Mouse (Mus musculus): ENCODE results near the gene Areg.
A peak's percentile ranks its signal among the peaks of the same experiment; 100 is the strongest.

Gene Areg

GRCm38 (mm10) chr5:91139446-91139873 is at the start of gene Areg:
Gene Areg, plus strand, starts transcription at chr5:91139599.
- DNase-seq (ENCODE audit: low read depth) = no peak

GRCm38 (mm10) chr5:91090301-91090700 is 49.1 kb upstream of the Areg start:
- no peak for DNase-seq (ENCODE audit: low read depth)

DNA sequence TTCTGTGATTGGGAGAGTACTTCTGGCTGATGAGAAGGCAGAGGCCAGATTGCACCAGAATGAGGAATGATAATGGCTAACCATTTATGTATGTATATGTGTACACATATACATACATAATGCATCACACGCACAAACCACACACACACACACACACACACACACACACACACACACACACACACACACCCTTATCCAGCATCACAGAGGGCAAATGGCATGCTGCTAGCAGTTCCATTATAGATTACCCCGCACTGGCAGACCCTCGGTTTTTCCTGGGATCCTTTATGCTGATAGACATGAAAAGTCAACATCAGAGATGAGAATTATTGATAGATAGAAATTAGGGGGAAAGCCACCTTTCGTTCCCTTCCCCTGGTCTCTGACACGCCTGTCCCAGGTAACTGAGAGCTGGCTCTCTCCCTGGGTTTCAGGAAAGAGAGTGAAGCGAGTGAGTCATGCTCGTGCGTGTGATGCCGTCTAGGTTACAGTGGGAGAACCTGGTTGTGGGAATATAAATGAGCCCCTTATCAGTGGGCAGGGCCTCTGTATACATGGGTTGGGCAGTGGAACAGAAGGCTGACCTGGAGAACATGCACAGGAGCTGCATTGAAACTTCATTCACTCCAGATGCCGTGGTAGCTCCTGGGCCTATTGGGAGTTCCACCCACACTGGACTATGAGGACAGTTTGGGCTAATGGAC is 41.3 kb upstream of the Areg start:
- no peak for DNase-seq (ENCODE audit: low read depth)

DNA sequence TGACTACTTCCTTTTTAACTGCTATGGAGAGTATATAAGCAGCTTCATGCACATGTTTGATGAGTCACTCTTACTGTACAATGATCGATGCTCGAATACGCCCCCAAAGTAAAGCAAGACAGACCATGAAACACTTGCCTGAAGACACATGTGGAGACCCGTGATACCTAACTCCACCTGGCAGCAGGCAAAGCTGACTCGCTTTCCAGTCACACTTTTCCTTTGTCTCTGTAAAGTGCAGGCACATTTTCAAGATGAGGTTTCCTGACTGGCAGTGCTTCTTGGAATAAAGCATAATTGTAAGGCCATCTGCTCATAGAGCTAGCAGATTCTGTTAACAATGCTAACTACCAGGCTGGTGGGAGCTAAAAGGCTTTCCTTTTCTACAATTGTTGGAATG is 37.7 kb upstream of the Areg start:
- peak; percentile 63 for DNase-seq (ENCODE audit: low read depth)

DNA sequence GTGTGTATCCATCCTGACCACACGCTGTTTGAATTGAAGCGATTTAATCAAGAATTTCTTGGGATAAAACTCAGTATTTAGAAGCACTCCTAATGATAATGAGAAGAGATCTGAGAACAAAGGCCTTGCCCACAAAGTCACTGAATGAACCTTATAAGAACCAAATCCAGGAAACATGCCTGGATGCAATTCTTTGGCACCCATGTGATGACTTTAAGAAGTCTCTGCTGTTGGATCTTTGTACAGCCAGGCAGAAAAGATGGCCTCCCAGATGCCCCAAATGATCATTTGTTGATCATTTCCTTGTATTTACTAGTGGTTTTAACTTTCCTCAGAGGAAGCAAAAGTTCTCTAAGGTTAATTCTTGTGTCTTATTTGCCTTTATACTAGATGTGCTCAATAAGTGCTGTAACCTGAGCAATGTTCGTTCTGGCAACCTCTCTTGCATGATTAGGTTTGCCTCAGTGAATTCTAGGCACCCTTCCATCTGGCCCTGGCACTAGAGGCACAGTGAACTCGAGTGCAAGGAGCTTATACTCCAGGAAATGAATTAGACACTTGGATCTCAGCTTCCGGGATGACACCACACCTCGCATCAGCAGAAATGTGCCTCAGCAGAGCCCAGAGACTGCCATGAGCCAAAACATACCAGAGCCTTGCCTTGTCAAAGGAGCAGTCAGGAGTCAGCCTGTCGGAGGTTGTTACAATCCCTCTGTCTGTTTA is 35.3 kb upstream of the Areg start:
- peak; percentile 55 for DNase-seq (ENCODE audit: low read depth)

GRCm38 (mm10) chr5:91106248-91106647 is 33.2 kb upstream of the Areg start:
- DNase-seq (ENCODE audit: low read depth) = no peak

DNA sequence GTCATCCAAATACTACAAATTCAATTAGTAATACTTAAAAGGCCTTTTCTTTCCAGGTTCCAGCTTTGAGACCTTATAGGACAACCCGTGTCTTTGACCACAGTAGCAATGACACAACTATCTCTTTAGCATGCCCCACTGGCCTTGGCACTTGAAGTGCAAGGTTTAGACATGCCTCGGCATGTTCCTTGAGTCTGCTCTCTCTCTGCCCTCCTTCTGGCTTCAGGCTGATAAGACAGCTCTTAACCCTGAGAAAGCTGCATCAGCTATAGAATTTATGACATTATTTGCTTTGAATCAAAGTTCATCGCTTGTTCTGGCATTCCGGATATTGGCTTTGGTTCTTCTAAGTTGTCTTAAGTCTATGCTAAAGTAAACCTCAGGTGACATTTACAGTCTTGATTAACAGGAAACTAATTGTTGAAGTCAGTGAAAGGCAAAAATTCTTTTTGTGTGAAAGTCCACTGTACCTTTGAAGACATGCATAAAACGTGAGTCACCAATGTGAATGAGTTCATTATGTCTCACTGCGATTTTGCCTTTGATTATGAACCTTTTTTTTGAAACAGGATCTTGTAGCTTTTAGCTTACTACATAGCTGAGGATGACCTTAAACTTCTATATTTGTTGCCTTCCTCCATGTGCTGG is 29.3 kb upstream of the Areg start:
- peak; percentile 31 for DNase-seq (ENCODE audit: low read depth)

- peak; percentile 46 for DNase-seq (ENCODE audit: low read depth)
Observed at GRCm38 (mm10) chr5:91111019-91111418, 28.4 kb upstream of the Areg start.

- no peak for DNase-seq (ENCODE audit: low read depth)
Observed at GRCm38 (mm10) chr5:91113967-91114366, 25.4 kb upstream of the Areg start.

GRCm38 (mm10) chr5:91114574-91114973 is 24.8 kb upstream of the Areg start:
- peak; percentile 19 for DNase-seq (ENCODE audit: low read depth)

GRCm38 (mm10) chr5:91118618-91119017 is 20.8 kb upstream of the Areg start:
- DNase-seq (ENCODE audit: low read depth) = peak; percentile 25

DNA sequence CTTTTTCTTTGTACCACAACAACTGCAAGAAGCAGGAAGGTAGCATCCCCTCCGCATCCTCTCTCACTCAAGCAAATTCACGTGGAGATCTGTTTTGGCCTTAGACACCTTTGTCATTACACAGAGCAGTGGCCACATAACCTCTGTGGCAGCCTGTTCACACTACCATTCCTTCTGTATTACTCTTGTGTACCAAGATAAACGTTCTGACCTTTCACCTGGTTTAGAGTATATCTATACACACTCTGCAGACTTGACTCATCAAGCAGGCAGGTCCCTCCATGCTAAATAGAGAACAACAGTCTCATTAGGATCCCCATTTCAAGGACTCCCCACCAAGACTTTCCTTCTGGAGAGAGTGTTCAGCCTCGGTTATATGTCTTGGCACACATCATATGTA is 16.0 kb upstream of the Areg start:
- DNase-seq (ENCODE audit: low read depth) = no peak

- DNase-seq (ENCODE audit: low read depth) = no peak
Observed at GRCm38 (mm10) chr5:91124140-91124539, 15.3 kb upstream of the Areg start.

DNA sequence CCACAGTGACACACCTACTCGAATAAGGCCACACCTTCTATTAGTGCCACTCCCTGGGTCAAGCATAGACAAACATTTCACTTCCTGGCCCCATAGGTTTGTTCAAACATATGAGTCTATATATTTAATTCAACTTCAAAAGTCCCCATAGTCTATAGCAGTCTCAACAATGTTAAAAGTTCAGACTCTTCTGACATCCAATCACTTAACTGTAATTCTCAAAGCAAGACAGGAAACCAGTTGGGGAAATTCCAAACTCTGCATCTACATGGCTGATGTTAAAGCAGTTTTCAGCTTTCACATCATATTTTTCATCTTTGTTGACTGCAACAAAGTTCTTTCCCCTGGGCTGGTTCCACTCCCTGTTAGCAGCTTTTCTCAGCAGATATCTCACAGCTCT is 12.8 kb upstream of the Areg start:
- DNase-seq (ENCODE audit: low read depth) = no peak

DNA sequence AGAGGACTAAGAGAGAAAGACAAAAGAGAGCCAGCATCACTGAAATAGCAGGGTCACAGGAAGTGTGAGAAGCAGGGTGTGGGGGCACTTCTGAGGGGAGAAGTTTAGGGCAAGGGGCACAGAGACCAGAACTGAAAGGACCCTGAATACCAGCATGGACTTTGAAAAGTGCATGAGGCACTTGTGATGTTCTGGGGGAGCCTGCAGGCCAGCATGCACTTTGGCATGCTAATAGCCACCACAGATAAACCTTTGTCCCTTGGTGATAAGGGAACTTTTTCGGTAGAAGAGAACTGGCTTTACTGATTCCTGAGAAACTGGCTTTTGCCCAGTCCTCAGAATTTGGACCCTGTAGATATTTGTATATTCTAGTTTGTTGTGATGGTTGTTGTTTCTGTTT is 4.4 kb upstream of the Areg start:
- no peak for DNase-seq (ENCODE audit: low read depth)

DNA sequence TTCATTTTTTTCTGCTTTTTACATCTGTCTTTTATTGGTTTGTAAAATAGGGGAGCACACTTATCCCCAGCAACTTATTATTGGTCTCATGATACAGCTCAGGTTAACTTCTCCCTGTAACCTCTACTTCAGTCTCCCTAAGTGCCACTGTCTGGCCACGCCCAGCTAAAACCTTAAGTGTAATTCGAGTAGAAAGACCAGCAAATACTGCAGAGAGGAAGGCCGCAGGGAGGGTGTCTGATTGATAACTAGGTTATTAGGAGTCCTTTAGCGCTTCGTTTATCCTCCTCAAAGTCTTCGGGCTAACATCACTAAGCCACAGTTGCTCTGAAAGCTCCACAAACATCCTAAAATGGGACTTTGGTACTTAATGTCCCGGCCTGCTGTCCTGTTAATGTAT is 429 bp upstream of the Areg start:
- DNase-seq (ENCODE audit: low read depth) = no peak

- DNase-seq (ENCODE audit: low read depth) = peak; percentile 57
Observed at GRCm38 (mm10) chr5:91140896-91141448, 1.6 kb downstream of the Areg start.

GRCm38 (mm10) chr5:91144971-91145370 is 5.6 kb downstream of the Areg start:
- DNase-seq (ENCODE audit: low read depth) = peak; percentile 16

GRCm38 (mm10) chr5:91147001-91147400 is 7.6 kb downstream of the Areg start:
- no peak for DNase-seq (ENCODE audit: low read depth)

DNA sequence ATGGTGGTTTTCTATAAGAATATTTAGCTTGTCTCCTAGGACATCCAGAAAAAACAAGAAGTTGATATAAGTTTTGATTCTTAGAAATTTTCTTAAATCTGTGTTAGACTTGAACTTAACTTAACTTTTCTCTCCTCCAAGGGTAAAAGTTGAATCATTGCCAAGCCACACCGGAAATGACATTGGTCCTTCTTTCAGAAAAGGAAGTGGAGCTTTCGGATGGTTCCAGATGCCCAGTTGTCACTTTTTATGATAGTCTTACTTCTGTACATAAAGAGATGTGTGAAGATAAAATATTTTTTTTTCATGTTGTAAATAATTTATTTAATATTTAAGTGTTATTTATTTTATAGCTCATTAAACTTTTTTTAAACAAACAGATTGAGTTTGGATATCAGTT is 8.7 kb downstream of the Areg start:
- DNase-seq (ENCODE audit: low read depth) = no peak

DNA sequence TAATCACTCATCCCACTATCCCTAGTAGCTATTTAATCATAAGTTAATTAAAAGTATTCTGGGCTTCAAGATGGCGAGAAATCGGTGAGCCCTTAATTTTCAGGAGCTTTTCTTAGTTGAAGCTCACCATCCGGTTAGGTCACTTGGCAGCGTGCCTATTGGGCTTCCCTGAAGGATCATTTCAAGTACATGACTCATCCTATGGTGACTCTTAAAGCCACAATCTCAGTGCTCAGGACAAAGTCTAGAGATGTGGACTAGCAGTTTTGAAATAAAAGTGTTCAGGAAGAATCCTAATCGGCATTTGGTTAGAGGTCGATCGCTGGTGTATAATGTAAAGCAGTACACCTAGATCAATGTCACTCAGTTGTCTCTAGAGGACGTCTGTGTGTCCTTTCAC is 17.3 kb downstream of the Areg start:
- DNase-seq (ENCODE audit: low read depth) = peak; percentile 88

DNA sequence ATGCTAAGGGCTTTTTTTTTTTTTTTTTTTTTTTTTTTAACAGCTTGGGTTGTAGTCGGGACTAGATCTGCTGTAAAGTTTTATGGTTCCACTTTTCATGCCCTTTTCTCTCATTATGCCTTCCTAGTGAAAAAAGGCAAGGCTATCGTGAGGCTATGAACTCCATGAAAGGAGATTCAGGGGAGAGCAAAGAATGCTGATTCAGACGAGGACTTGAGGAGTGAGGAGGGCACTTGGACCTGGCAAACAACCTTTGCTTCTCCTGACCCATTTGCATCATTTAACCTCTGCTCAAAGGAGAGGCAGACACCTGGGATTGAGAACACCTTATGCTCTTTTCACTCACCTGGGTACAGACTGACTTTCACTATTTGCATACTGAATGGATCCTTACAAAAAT is 17.8 kb downstream of the Areg start:
- no peak for DNase-seq (ENCODE audit: low read depth)

DNA sequence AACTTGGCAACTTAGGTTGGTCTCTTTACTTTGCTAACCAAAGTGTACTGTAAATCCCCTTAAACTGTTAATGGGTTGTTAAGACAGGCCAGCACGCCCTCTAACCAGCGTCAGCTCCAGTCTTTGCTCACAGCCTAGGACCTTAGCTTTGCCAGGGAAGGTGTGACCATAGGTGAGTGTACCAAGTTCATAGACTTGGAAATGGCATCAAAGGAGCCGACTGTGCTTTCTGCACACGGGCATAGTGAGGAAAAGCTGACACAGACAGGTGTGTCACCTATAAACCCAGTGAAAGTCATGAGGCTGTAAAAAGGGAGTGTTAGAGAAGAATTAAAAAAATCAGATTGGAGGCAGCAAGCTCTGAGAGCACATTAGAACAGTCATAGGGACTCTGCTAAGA is 23.4 kb downstream of the Areg start:
- DNase-seq (ENCODE audit: low read depth) = no peak
